Mouse (Mus musculus) forebrain, postnatal 0 days (tissue): ENCODE measurements around the gene Cpeb4. TPM values are rescaled to one million over a fixed set of nuclear protein-coding genes. Genes with fewer than 3 reads are reported as not detected.

Source experiments
- ATAC-seq: fragments of 200-750 bp; cut with Nextera tagmentation; 2 replicates; pipeline ENCODE4 v1.8.0; 2017; ENCODE audit warnings: mild to moderate bottlenecking, moderate library complexity
- DNase-seq: peaks from one replicate; pipeline ENCODE4 v3.0.0-alpha.2; 2015
- H3K27ac ChIP-seq: fragments of 300-500 bp; sonication (generic); 2 replicates; pipeline ENCODE4 v1.5.1; 2014; ENCODE audit warnings: low read depth, mild to moderate bottlenecking, antibody characterized with exemption, low read length, moderate library complexity, mixed read lengths
- H3K27me3 ChIP-seq: fragments of 300-500 bp; sonication (generic); 2 replicates; pipeline ENCODE4 v1.6.1; 2014; ENCODE audit warnings: mild to moderate bottlenecking, low read length, mixed read lengths; ENCODE audit not compliant: insufficient read depth
- H3K36me3 ChIP-seq: fragments of 300-500 bp; sonication (generic); 2 replicates; pipeline ENCODE4 v1.6.1; 2014; ENCODE audit warnings: mild to moderate bottlenecking, moderate library complexity; ENCODE audit not compliant: insufficient read depth
- H3K4me1 ChIP-seq: fragments of 300-500 bp; sonication (generic); 2 replicates; pipeline ENCODE4 v1.6.1; 2014; ENCODE audit warnings: antibody characterized with exemption; ENCODE audit not compliant: insufficient read depth
- H3K4me2 ChIP-seq: fragments of 300-500 bp; sonication (generic); 2 replicates; pipeline ENCODE4 v1.6.1; 2014; ENCODE audit warnings: low read depth, mild to moderate bottlenecking, moderate library complexity
- H3K4me3 ChIP-seq: fragments of 300-500 bp; sonication (generic); 2 replicates; pipeline ENCODE4 v1.5.1; 2014; ENCODE audit warnings: low read depth, low read length, mixed read lengths
- H3K9ac ChIP-seq: fragments of 300-500 bp; sonication (generic); 2 replicates; pipeline ENCODE4 v1.6.1; 2014; ENCODE audit warnings: mild to moderate bottlenecking
- H3K9me3 ChIP-seq: fragments of 300-500 bp; sonication (generic); 2 replicates; pipeline ENCODE4 v1.6.1; 2016; ENCODE audit warnings: low read length
- CTCF ChIP-seq: sonication (generic); IDR thresholded peaks from 2 replicates; pipeline ENCODE4 v1.5.1; 2016; ENCODE audit warnings: antibody characterized with exemption, control low read depth, low read depth
- WGBS: fragments of 180-500 bp; shearing (Covaris S2); extraction: QIAGEN DNeasy Blood & Tissue Kit; methylation state at CpG from one replicate; pipeline ENCODE4 v1.1.7; 2014; 5-methylcytosine and 5-hydroxymethylcytosine counted together
- polyA plus RNA-seq: library from polyadenylated mRNA; unstranded; fragments of >200 nt; fragmentation: Nextera tagmentation; extraction: Ambion mirVana; gene quantifications from 2 replicates; pipeline ENCODE4 v1.2.1, GENCODE M21; 2015
- total RNA-seq: library from RNA; depleted of rRNA; stranded (reverse); fragments of >200 nt; gene quantifications from 2 replicates; pipeline ENCODE4 v1.2.3, GENCODE M21; 2014

Gene Cpeb4
- total and polyA plus RNA-seq, 2 experiments from 2014 or later = 14.2 to 102 TPM

GRCm38 (mm10) chr11:31846771-31847468 lies 25.1 kb upstream of the Cpeb4 start:
- no peak overlapping the region for H3K4me2 ChIP-seq
- no peak for TF ChIP-seq CTCF
- H3K4me3 ChIP-seq = no peak overlapping the region
- H3K27me3 ChIP-seq = no peaks in the 10 kb centered on the region
- H3K36me3 ChIP-seq = no peaks in the 10 kb centered on the region
- H3K27ac ChIP-seq = 0 out of 2 replicates have a peak overlapping the region, but pooled peaks have one; percentile 29
- peaks cover 5% of the 10 kb centered on the region; the same call in 1 of the 2 replicates for H3K4me1 ChIP-seq
- ATAC-seq = peak; percentile 98
- H3K9me3 ChIP-seq = no peaks in the 10 kb centered on the region
- WGBS = 11% methylated on average over 9 of the region's 9 CpGs
- peak; percentile 73 for DNase-seq
- H3K9ac ChIP-seq = no peak overlapping the region

- no peak overlapping the region for H3K4me3 ChIP-seq
- 0 out of 2 replicates have a peak overlapping the region, but pooled peaks have one; percentile 29 for H3K27ac ChIP-seq
- no peak overlapping the region for H3K4me2 ChIP-seq
- H3K9ac ChIP-seq = no peak overlapping the region
- ATAC-seq = no peak
- H3K36me3 ChIP-seq = no peaks in the 10 kb centered on the region
- DNase-seq = no peak
- WGBS = 28% methylated on average over 5 of the region's 5 CpGs
- TF ChIP-seq CTCF = no peak
- H3K4me1 ChIP-seq = peaks cover 5% of the 10 kb centered on the region; the same call in 1 of the 2 replicates
- H3K27me3 ChIP-seq = no peaks in the 10 kb centered on the region
- no peaks in the 10 kb centered on the region for H3K9me3 ChIP-seq
Observed at GRCm38 (mm10) chr11:31847469-31847805, 24.6 kb upstream of the Cpeb4 start.

DNA sequence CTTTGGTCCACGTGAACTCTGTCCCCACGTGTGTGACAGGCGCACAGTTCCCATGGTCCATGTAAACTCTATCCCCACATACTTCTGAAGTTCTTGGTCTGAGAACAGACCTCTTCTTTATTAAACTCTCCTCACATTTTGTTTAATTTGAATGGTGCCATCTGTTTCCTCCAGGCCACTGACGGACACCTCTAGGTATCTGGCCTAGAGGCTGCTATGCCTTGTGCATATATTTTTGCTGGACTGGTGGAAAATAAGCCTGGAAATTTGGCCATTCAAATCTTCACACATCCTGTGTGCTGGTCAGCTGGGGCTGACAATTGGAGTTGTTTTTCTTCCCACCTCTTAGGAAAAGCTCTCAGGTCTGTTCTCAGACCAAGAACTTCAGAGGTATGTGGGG lies 23.3 kb upstream of the Cpeb4 start:
- ATAC-seq (no peak), DNase-seq (no peak)
- H3K36me3 ChIP-seq = no peaks in the 10 kb centered on the region
- no peak overlapping the region for H3K9ac ChIP-seq
- 75% methylated on average over 4 of the region's 4 CpGs for whole genome bisulfite sequencing
- no peaks in the 10 kb centered on the region for H3K9me3 ChIP-seq
- H3K27ac ChIP-seq = no peak overlapping the region
- no peak overlapping the region for H3K4me3 ChIP-seq
- no peak for TF ChIP-seq CTCF
- H3K27me3 ChIP-seq = no peaks in the 10 kb centered on the region
- H3K4me2 ChIP-seq = no peak overlapping the region
- H3K4me1 ChIP-seq = peaks cover 5% of the 10 kb centered on the region; the same call in 1 of the 2 replicates

DNA sequence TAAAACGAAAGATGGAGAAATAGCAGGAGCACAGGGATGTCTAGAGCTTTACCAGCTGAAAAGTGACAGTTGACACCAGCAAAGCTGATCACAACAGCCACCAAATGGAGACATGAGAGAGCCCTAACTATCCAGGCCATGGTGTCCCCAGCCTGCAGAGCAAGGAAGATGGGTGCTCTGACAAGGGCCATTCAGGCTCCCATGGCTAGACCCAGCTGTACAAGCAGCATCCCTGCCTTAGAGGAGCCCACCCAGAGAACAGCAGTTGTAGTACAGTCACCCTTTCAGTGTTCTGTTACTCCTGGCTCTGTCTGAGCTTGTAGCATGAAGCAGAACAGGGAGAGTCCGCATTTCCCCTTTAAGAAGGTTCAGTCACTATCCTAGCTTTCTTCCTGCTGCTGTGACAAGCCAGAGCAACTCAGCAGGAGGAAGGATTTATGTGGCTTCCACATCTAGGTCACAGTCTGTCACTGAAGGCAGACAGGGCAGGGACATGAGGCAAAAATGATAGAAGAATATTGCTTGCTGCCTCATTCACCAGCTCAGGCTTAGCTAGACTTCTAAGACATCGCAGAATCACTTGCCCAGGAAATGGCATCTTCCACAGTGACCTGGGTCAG lies 21.7 kb upstream of the Cpeb4 start:
- Histone ChIP-seq H3K9me3 (no peaks in the 10 kb centered on the region), H3K4me2 (no peak overlapping the region), H3K27ac (no peak overlapping the region), H3K4me1 (peaks cover 5% of the 10 kb centered on the region; the same call in 1 of the 2 replicates), H3K4me3 (no peak overlapping the region), H3K36me3 (no peaks in the 10 kb centered on the region), H3K9ac (no peak overlapping the region), H3K27me3 (no peaks in the 10 kb centered on the region)
- TF ChIP-seq CTCF = no peak
- 85% methylated on average over 3 of the region's 3 CpGs for WGBS
- ATAC-seq (no peak), DNase-seq (no peak)

DNA sequence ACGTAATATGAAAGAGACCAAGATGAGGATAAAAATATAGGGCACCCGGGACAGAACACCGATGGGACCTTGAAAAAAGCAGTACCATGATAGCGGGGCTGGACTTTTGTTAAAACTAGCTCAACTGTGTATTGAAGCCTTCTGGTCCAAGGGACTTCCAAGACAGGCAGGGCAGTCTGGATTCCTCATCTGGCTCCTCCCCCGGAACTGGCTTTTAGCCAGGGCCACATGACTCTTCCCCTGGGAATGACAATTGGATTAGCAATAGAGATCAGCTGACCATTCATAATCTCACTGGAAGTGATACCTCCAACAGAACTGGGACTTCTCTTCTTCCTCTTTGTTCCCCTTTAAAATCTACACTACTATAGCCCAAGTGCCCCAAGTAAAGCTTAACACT lies 21.0 kb upstream of the Cpeb4 start:
- WGBS = 78% methylated on average over 5 of the region's 5 CpGs
- Histone ChIP-seq H3K4me3 (no peak overlapping the region), H3K4me2 (no peak overlapping the region), H3K27ac (no peak overlapping the region), H3K36me3 (no peaks in the 10 kb centered on the region), H3K9ac (no peak overlapping the region), H3K4me1 (peaks cover 5% of the 10 kb centered on the region; the same call in 1 of the 2 replicates), H3K27me3 (no peaks in the 10 kb centered on the region), H3K9me3 (no peaks in the 10 kb centered on the region)
- no peak for TF ChIP-seq CTCF
- no peak for ATAC-seq
- DNase-seq = no peak

- Histone ChIP-seq H3K27me3 (no peaks in the 10 kb centered on the region), H3K4me1 (peaks cover 5% of the 10 kb centered on the region; the same call in 1 of the 2 replicates), H3K27ac (no peak overlapping the region), H3K4me2 (no peak overlapping the region), H3K4me3 (no peak overlapping the region), H3K9me3 (no peaks in the 10 kb centered on the region), H3K9ac (no peak overlapping the region), H3K36me3 (no peaks in the 10 kb centered on the region)
- WGBS = 72% methylated on average over 4 of the region's 4 CpGs
- ATAC-seq (no peak), DNase-seq (no peak)
- TF ChIP-seq CTCF = no peak
Observed at GRCm38 (mm10) chr11:31851702-31852560, 20.1 kb upstream of the Cpeb4 start.
